Mouse (Mus musculus) myocyte (in vitro differentiated cells): ENCODE measurements at regions not wholly inside any gene's neighbourhood (a gene's known extent, or its start where the extent isn't known, plus 50 kb on each side); places are given as distances from the start of the nearest gene placed in this dataset.

Experiments
- E2F4 ChIP-seq: IDR thresholded peaks from one replicate; pipeline ENCODE4 v1.6.1; 2011; ENCODE audit warnings: mild to moderate bottlenecking, control low read depth, moderate library complexity; ENCODE audit not compliant: insufficient read depth
- MAX ChIP-seq: IDR thresholded peaks from one replicate; pipeline ENCODE4 v1.6.1; 2011; ENCODE audit warnings: low read depth, mild to moderate bottlenecking, control low read depth
- POLR2A ChIP-seq: IDR thresholded peaks from one replicate; pipeline ENCODE4 v1.6.1; 2011; ENCODE audit warnings: low read depth, mild to moderate bottlenecking, control low read depth, moderate library complexity; ENCODE audit not compliant: insufficient read length
- TCF12 ChIP-seq: IDR thresholded peaks from one replicate; pipeline ENCODE4 v1.6.1; 2011; ENCODE audit warnings: mild to moderate bottlenecking, control low read depth; ENCODE audit not compliant: poor library complexity, insufficient read depth, severe bottlenecking
- USF1 ChIP-seq: IDR thresholded peaks from one replicate; pipeline ENCODE4 v1.6.1; 2011; ENCODE audit warnings: low read depth, mild to moderate bottlenecking, control low read depth, moderate library complexity

DNA sequence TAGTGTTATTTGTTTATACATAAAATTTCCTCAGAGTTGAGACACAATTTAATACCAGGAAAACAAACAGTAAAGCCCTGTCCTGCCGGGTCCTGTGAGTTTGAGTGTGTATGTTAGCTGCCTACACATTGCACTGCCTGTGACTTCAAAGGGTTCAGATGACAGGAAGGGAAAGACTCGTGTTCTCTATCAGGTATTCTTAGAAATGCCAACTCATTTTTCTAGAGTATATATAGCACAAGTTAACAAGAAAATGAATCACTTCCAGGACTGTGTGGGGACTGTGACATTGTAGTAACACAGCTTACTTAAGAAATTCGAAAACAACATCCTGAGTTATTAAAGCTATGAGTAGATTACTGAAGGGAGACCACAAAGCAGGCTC is 112.4 kb upstream of the Fndc3a start:
- TF ChIP-seq MAX, result no peak
- TF ChIP-seq POLR2A, result no peak
- TF ChIP-seq E2F4, result no peak
- TF ChIP-seq USF1, result no peak
- TF ChIP-seq TCF12, result no peak
